Mouse (Mus musculus): ENCODE data around the gene Ppfibp2.

DNA sequence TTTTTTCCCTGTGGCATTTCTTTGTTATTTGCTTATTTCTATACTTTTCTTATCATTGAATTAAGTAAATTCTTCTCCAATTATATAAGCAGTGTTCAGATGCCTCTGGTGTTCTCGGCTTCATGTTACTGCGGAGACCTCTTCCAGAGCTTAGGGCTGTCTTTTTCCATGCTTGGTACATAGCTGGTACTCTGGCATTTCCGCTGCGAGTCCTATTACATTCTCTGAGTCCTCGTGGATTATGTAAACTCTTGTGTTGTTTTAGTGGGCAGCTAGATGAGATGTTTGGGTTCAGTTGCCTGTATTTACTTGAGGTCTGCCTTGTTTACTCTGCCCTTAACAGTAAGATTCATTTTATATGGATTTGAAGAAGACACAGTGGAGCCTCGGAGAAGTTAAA lies 30.8 kb downstream of the Ppfibp2 start:
- TF ChIP-seq CTCF (IDR thresholded peaks at IDR 0.05; ENCODE audit: insufficient read depth, low read length), result no peak
- no peak for TF ChIP-seq POLR2A (IDR thresholded peaks at IDR 0.05; ENCODE audit: borderline replicate concordance, extremely low read depth, low read depth, low read length)
